Mouse (Mus musculus): ENCODE measurements around the gene Klb. TPM values are rescaled to one million over a fixed set of nuclear protein-coding genes. Genes with fewer than 3 reads are reported as not detected.
A peak's percentile ranks its signal among the peaks of the same experiment; 100 is the strongest.

Klb gene
- polyA plus RNA-seq, 1 experiment from 2014 or later, result not detected

GRCm38 (mm10) chr5:65324271-65324670, 23.8 kb upstream of the Klb start:
- no peak overlapping the region for H3K4me3 ChIP-seq (ENCODE audit: control insufficient read depth in 1 of 2, insufficient read depth in 1 of 2, low read depth in 1 of 2, low read length in 2 of 2)
- WGBS, result 89% methylated on average over 3 of the region's 3 CpGs

GRCm38 (mm10) chr5:65324758-65325355, 23.3 kb upstream of the Klb start:
- Histone ChIP-seq H3K9ac (ENCODE audit: low read length) (no peak overlapping the region), H3K4me2 (ENCODE audit: low read length) (no peak overlapping the region), H3K36me3 (ENCODE audit: control insufficient read depth, insufficient read depth, low read length) (no peaks in the 10 kb centered on the region), H3K4me3 (ENCODE audit: control insufficient read depth in 1 of 2, insufficient read depth in 1 of 2, low read depth in 1 of 2, low read length in 2 of 2) (no peak overlapping the region), H3K4me1 (ENCODE audit: control insufficient read depth in 2 of 2, insufficient read depth in 2 of 2, low read length in 2 of 2) (peaks cover 7 to 18% of the 10 kb centered on the region in 2 experiments), H3K9me3 (ENCODE audit: control insufficient read depth, low read length) (no peaks in the 10 kb centered on the region), H3K27ac (replicated peaks in 1 of 2; ENCODE audit: control insufficient read depth in 1 of 2, insufficient read depth in 1 of 2, low read depth in 2 of 2, low read length in 2 of 2) (no peak overlapping the region), H3K27me3 (ENCODE audit: control insufficient read depth, insufficient read depth, low read length) (no peaks in the 10 kb centered on the region)
- ATAC-seq (ENCODE audit: insufficient number of reproducible peaks, insufficient read depth, low FRiP score, low read depth), result no peak
- WGBS, result 83% methylated on average over 3 of the region's 3 CpGs

More at GRCm38 (mm10) chr5:65324271-65324670, 23.8 kb upstream of the Klb start:
- Histone ChIP-seq H3K9ac (ENCODE audit: low read length) (no peak overlapping the region), H3K9me3 (ENCODE audit: control insufficient read depth, low read length) (no peaks in the 10 kb centered on the region), H3K4me1 (ENCODE audit: control insufficient read depth in 2 of 2, insufficient read depth in 2 of 2, low read length in 2 of 2) (peaks cover 7 to 18% of the 10 kb centered on the region in 2 experiments), H3K4me2 (ENCODE audit: low read length) (no peak overlapping the region), H3K27me3 (ENCODE audit: control insufficient read depth, insufficient read depth, low read length) (no peaks in the 10 kb centered on the region), H3K36me3 (ENCODE audit: control insufficient read depth, insufficient read depth, low read length) (peaks cover 2% of the 10 kb centered on the region), H3K27ac (replicated peaks in 1 of 2; ENCODE audit: control insufficient read depth in 1 of 2, insufficient read depth in 1 of 2, low read depth in 2 of 2, low read length in 2 of 2) (no peak overlapping the region)
- ATAC-seq (ENCODE audit: insufficient number of reproducible peaks, insufficient read depth, low FRiP score, low read depth), result no peak

- peak overlapping the region; percentile 77 to 78 for H3K27ac ChIP-seq (replicated peaks in 1 of 2; ENCODE audit: control insufficient read depth in 1 of 2, insufficient read depth in 1 of 2, low read depth in 2 of 2, low read length in 2 of 2)
- peak overlapping the region; percentile 60 for H3K4me2 ChIP-seq (ENCODE audit: low read length)
- H3K4me3 ChIP-seq (ENCODE audit: control insufficient read depth in 1 of 2, insufficient read depth in 1 of 2, low read depth in 1 of 2, low read length in 2 of 2), result peak overlapping the region in 1 of 2 experiments; percentile 6; a peak in 2 of 4 replicates
- 47% methylated on average over 5 of the region's 5 CpGs for WGBS
- no peaks in the 10 kb centered on the region for H3K36me3 ChIP-seq (ENCODE audit: control insufficient read depth, insufficient read depth, low read length)
- no peak; the same call in 1 of the 2 replicates for ATAC-seq (ENCODE audit: insufficient number of reproducible peaks, insufficient read depth, low FRiP score, low read depth)
- peak overlapping the region; percentile 66 for H3K9ac ChIP-seq (ENCODE audit: low read length)
- H3K4me1 ChIP-seq (ENCODE audit: control insufficient read depth in 2 of 2, insufficient read depth in 2 of 2, low read length in 2 of 2), result peaks cover 7 to 18% of the 10 kb centered on the region in 2 experiments
- H3K9me3 ChIP-seq (ENCODE audit: control insufficient read depth, low read length), result no peaks in the 10 kb centered on the region
- no peaks in the 10 kb centered on the region for H3K27me3 ChIP-seq (ENCODE audit: control insufficient read depth, insufficient read depth, low read length)
These were observed 21.9 kb upstream of the Klb start for GRCm38 (mm10) chr5:65326212-65326611.

GRCm38 (mm10) chr5:65329971-65330370, 18.1 kb upstream of the Klb start:
- Histone ChIP-seq H3K9ac (ENCODE audit: low read length) (no peak overlapping the region), H3K4me2 (ENCODE audit: low read length) (no peak overlapping the region), H3K4me1 (ENCODE audit: control insufficient read depth in 2 of 2, insufficient read depth in 2 of 2, low read length in 2 of 2) (peaks cover 7 to 18% of the 10 kb centered on the region in 2 experiments), H3K36me3 (ENCODE audit: control insufficient read depth, insufficient read depth, low read length) (peaks cover 6% of the 10 kb centered on the region; the same call in 1 of the 2 replicates), H3K9me3 (ENCODE audit: control insufficient read depth, low read length) (no peaks in the 10 kb centered on the region), H3K27ac (replicated peaks in 1 of 2; ENCODE audit: control insufficient read depth in 1 of 2, insufficient read depth in 1 of 2, low read depth in 2 of 2, low read length in 2 of 2) (no peak overlapping the region), H3K4me3 (ENCODE audit: control insufficient read depth in 1 of 2, insufficient read depth in 1 of 2, low read depth in 1 of 2, low read length in 2 of 2) (no peak overlapping the region), H3K27me3 (ENCODE audit: control insufficient read depth, insufficient read depth, low read length) (no peaks in the 10 kb centered on the region)
- ATAC-seq (ENCODE audit: insufficient number of reproducible peaks, insufficient read depth, low FRiP score, low read depth), result no peak
- 76% methylated on average over 3 of the region's 3 CpGs for WGBS

- ATAC-seq (ENCODE audit: insufficient number of reproducible peaks, insufficient read depth, low FRiP score, low read depth), result no peak
- Histone ChIP-seq H3K4me1 (ENCODE audit: control insufficient read depth in 2 of 2, insufficient read depth in 2 of 2, low read length in 2 of 2) (peaks cover 0 to 10% of the 10 kb centered on the region in 2 experiments; a peak in 2 of 4 replicates), H3K4me2 (ENCODE audit: low read length) (peak overlapping the region; percentile 85), H3K27me3 (ENCODE audit: control insufficient read depth, insufficient read depth, low read length) (no peaks in the 10 kb centered on the region), H3K9me3 (ENCODE audit: control insufficient read depth, low read length) (no peaks in the 10 kb centered on the region), H3K36me3 (ENCODE audit: control insufficient read depth, insufficient read depth, low read length) (peaks cover 6% of the 10 kb centered on the region; the same call in 1 of the 2 replicates), H3K27ac (replicated peaks in 1 of 2; ENCODE audit: control insufficient read depth in 1 of 2, insufficient read depth in 1 of 2, low read depth in 2 of 2, low read length in 2 of 2) (peak overlapping the region; percentile 73 to 80; a peak in 3 of 4 replicates), H3K9ac (ENCODE audit: low read length) (peak overlapping the region; percentile 93), H3K4me3 (ENCODE audit: control insufficient read depth in 1 of 2, insufficient read depth in 1 of 2, low read depth in 1 of 2, low read length in 2 of 2) (peak overlapping the region; percentile 89 to 92)
- WGBS, result 3% methylated on average over 8 of the region's 8 CpGs
These were observed 13.3 kb upstream of the Klb start for GRCm38 (mm10) chr5:65334788-65335187.

- no peaks in the 10 kb centered on the region for H3K9me3 ChIP-seq (ENCODE audit: control insufficient read depth, low read length)
- peak within 1 kb of the TSS; percentile 93 for H3K9ac ChIP-seq (ENCODE audit: low read length)
- peak within 1 kb of the TSS; percentile 89 to 92 for H3K4me3 ChIP-seq (ENCODE audit: control insufficient read depth in 1 of 2, insufficient read depth in 1 of 2, low read depth in 1 of 2, low read length in 2 of 2)
- peak; percentile 91 for ATAC-seq (ENCODE audit: insufficient number of reproducible peaks, insufficient read depth, low FRiP score, low read depth)
- under 1% methylated on average over 65 of the region's 65 CpGs for WGBS
- H3K27ac ChIP-seq (replicated peaks in 1 of 2; ENCODE audit: control insufficient read depth in 1 of 2, insufficient read depth in 1 of 2, low read depth in 2 of 2, low read length in 2 of 2), result peak within 1 kb of the TSS; percentile 73 to 80; a peak in 3 of 4 replicates
- H3K27me3 ChIP-seq (ENCODE audit: control insufficient read depth, insufficient read depth, low read length), result no peaks in the 10 kb centered on the region
- peaks cover 6% of the 10 kb centered on the region; the same call in 1 of the 2 replicates for H3K36me3 ChIP-seq (ENCODE audit: control insufficient read depth, insufficient read depth, low read length)
- H3K4me1 ChIP-seq (ENCODE audit: control insufficient read depth in 2 of 2, insufficient read depth in 2 of 2, low read length in 2 of 2), result peaks cover 0 to 10% of the 10 kb centered on the region in 2 experiments; a peak in 2 of 4 replicates
- H3K4me2 ChIP-seq (ENCODE audit: low read length), result peak within 1 kb of the TSS; percentile 85
These were observed 12.6 kb upstream of the Klb start, which contains the start of gene Rfc1 for GRCm38 (mm10) chr5:65335298-65336074. TSS of gene Rfc1 (minus strand) at chr5:65335670.

GRCm38 (mm10) chr5:65336075-65336355, 12.1 kb upstream of the Klb start:
- Histone ChIP-seq H3K4me3 (ENCODE audit: control insufficient read depth in 1 of 2, insufficient read depth in 1 of 2, low read depth in 1 of 2, low read length in 2 of 2) (peak overlapping the region in 1 of 2 experiments; percentile 92; a peak in 2 of 4 replicates), H3K9ac (ENCODE audit: low read length) (peak overlapping the region; percentile 93; the same call in 1 of the 2 replicates), H3K9me3 (ENCODE audit: control insufficient read depth, low read length) (no peaks in the 10 kb centered on the region), H3K27ac (replicated peaks in 1 of 2; ENCODE audit: control insufficient read depth in 1 of 2, insufficient read depth in 1 of 2, low read depth in 2 of 2, low read length in 2 of 2) (no peak overlapping the region), H3K27me3 (ENCODE audit: control insufficient read depth, insufficient read depth, low read length) (no peaks in the 10 kb centered on the region), H3K4me1 (ENCODE audit: control insufficient read depth in 2 of 2, insufficient read depth in 2 of 2, low read length in 2 of 2) (peaks cover 0 to 10% of the 10 kb centered on the region in 2 experiments; a peak in 2 of 4 replicates), H3K36me3 (ENCODE audit: control insufficient read depth, insufficient read depth, low read length) (peaks cover 6% of the 10 kb centered on the region; the same call in 1 of the 2 replicates), H3K4me2 (ENCODE audit: low read length) (peak overlapping the region; percentile 85)
- 24% methylated on average over 4 of the region's 4 CpGs for WGBS
- ATAC-seq (ENCODE audit: insufficient number of reproducible peaks, insufficient read depth, low FRiP score, low read depth), result no peak

Data from heart, embryonic 14.5 days (tissue).